Mouse (Mus musculus) heart, adult 2 months (tissue): ENCODE measurements around the gene Pold1. TPM values are rescaled to one million over a fixed set of nuclear protein-coding genes. Genes with fewer than 3 reads are reported as not detected.

Experiments used
- DNase-seq, 2 experiments: peaks; one replicate each; pipeline ENCODE4 v3.0.0; 2021
- H3K27ac ChIP-seq: fragments of 200-600 bp; 2 replicates; pipeline ENCODE4 v1.8.1; 2022
- H3K27me3 ChIP-seq: fragments of 200-500 bp; 2 replicates; pipeline ENCODE4 v1.6.1; 2012; ENCODE audit warnings: mild to moderate bottlenecking, low read length, inconsistent platforms, mixed read lengths; ENCODE audit not compliant: control insufficient read depth, insufficient read depth
- H3K36me3 ChIP-seq: fragments of 200-500 bp; 2 replicates; pipeline ENCODE4 v1.6.1; 2012; ENCODE audit warnings: low read length, inconsistent platforms; ENCODE audit not compliant: control insufficient read depth, insufficient read depth
- H3K4me1 ChIP-seq: fragments of 200-500 bp; 2 replicates; pipeline ENCODE4 v1.6.1; 2011; ENCODE audit warnings: low read length; ENCODE audit not compliant: control insufficient read depth, insufficient read depth
- H3K4me3 ChIP-seq: fragments of 200-600 bp; 2 replicates; pipeline ENCODE4 v1.8.1; 2022
- H3K79me2 ChIP-seq: fragments of 200-500 bp; replicated peaks from 2 replicates; pipeline ENCODE4 v1.6.1; 2012; ENCODE audit warnings: mild to moderate bottlenecking, inconsistent platforms, low read length, moderate library complexity, mixed read lengths; ENCODE audit not compliant: control insufficient read depth, insufficient read depth
- H3K9ac ChIP-seq: fragments of 200-500 bp; 2 replicates; pipeline ENCODE4 v1.6.1; 2012; ENCODE audit warnings: low read depth, mild to moderate bottlenecking, control low read depth, inconsistent platforms, low read length, mixed read lengths
- CTCF ChIP-seq: fragments of 200-600 bp; IDR thresholded peaks from 2 replicates; pipeline ENCODE4 v1.8.1; 2022; ENCODE audit warnings: antibody characterized with exemption, mild to moderate bottlenecking, moderate library complexity
- EP300 ChIP-seq: fragments of 200-500 bp; IDR thresholded peaks from 2 replicates; pipeline ENCODE4 v1.6.1; 2011; ENCODE audit warnings: low read depth, low read length, control low read depth; ENCODE audit not compliant: insufficient read depth
- POLR2A ChIP-seq: fragments of 200-500 bp; IDR thresholded peaks from 2 replicates; pipeline ENCODE4 v1.6.1; 2011; ENCODE audit warnings: mild to moderate bottlenecking, low read depth, low read length, control low read depth; ENCODE audit not compliant: insufficient read depth
- WGBS: fragments of 180-500 bp; shearing (Covaris S2); methylation state at CpG from one replicate; pipeline ENCODE4 v1.1.7; 2018; 5-methylcytosine and 5-hydroxymethylcytosine counted together
- intact Hi-C: fragments of 180-260 bp; cut with DNase I; formaldehyde crosslinking; loops from one replicate; pipeline ENCODE4 v1.15.1; 2025
- polyA plus RNA-seq: library from polyadenylated mRNA; depleted of rRNA; stranded (reverse); fragments of >200 nt; gene quantifications from 2 replicates; pipeline ENCODE4 v1.2.3, GENCODE M21; 2012
- total RNA-seq, 2 experiments: library from RNA; stranded (reverse); gene quantifications; 2 replicates each; pipeline ENCODE4 v1.2.3; 2021

Gene Pold1
- total and polyA plus RNA-seq, 3 experiments = 10.8 to 15.5 (median 11.7) TPM

DNA sequence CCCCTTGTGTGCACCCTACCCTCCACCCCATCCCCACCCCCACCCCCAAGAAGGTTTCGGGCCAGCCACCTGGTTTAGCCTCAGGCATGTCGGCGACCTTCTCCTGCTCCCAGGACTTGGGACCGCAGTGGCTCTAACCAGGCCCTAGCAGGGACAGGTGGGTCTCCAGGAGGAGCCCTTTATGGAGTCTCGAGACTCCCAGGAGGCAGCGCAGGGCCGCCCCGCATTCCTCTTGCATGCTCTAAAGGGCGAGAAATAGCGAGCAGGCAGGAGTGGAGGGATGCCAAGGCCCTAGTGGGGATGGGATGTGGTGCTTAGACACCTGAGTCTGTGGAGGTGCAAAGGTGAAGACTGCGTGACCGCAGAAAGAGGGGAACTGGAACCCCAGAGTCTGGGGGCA is 24.1 kb downstream of the Pold1 start, which contains the start of gene Mybpc2:
Mybpc2 (minus strand) TSS at position 155 of the 400 bp plus-strand sequence.
- H3K27me3 ChIP-seq = no peaks in the 10 kb centered on the region
- no peak for TF ChIP-seq EP300
- no peak for TF ChIP-seq CTCF
- TF ChIP-seq POLR2A = no peak
- H3K4me3 ChIP-seq = peak within 1 kb of the TSS; percentile 19; the same call in 1 of the 2 replicates
- WGBS = 35% methylated on average over 12 of the region's 12 CpGs
- H3K36me3 ChIP-seq = no peaks in the 10 kb centered on the region
- peak within 1 kb of the TSS; percentile 43 for H3K9ac ChIP-seq
- no peaks in the 10 kb centered on the region for H3K79me2 ChIP-seq
- peaks cover 4% of the 10 kb centered on the region for H3K4me1 ChIP-seq
- intact Hi-C loops = loop anchor here (2.0 to 5.0 kb wide), 2 partner anchors 24 to 123 kb away; no protein-coding TSS in a partner anchor
- H3K27ac ChIP-seq = peak within 1 kb of the TSS; percentile 72
- DNase-seq = peak; percentile 49 to 64

DNA sequence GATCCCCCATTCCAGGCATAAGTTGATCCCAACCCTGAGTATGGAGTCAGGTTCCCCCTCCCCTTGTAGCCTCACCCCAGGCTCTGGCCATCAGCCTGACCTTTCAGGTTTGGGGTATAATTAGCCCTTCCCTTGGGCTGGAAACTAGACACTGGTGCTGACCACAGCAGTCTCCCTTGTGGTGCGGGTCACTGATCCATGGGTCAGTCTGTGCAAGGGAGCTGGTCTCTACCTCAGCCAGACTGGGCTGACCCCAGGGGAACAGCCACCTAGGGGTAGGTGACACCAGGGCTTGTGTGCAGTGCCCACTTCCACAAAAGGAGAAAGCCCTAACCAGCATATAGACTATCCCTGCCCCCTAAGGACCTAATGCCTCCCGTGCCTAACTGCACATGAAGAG is 25.6 kb downstream of the Pold1 start:
- Histone ChIP-seq H3K36me3 (no peaks in the 10 kb centered on the region), H3K4me1 (peaks cover 4% of the 10 kb centered on the region), H3K27me3 (no peaks in the 10 kb centered on the region), H3K27ac (no peak overlapping the region), H3K4me3 (no peak overlapping the region), H3K9ac (no peak overlapping the region), H3K79me2 (no peaks in the 10 kb centered on the region)
- 73% methylated on average over 2 of the region's 2 CpGs for WGBS
- TF ChIP-seq EP300 (no peak), CTCF (no peak), POLR2A (no peak)
- DNase-seq = no peak
- intact Hi-C loops = loop anchor here (5.0 kb wide), 1 partner anchor 124 kb away; no protein-coding TSS in a partner anchor

DNA sequence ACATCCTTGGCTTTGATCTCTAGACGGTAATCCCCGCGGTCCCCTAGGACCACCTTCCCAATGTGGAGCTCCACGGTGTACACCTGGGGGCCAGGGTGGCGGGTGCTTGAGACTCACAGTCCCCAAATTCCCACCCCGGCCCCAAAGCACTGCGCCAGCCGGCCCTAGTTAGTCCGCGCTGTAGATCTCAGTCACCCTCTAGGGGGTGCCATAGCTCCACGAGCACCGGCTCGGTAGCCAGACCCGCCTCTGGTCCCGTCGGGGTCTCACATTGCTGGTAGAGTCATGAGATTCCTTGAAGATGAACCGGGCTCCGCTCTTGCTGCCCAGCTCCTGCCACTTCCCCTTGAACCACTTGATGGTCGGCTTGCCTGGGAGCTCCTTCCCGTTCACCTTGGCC is 26.9 kb downstream of the Pold1 start:
- peak; percentile 65 to 69 for DNase-seq
- intact Hi-C loops = loop anchor here (1.0 to 5.0 kb wide), 3 partner anchors 28 to 126 kb away; no protein-coding TSS in a partner anchor
- Histone ChIP-seq H3K4me3 (no peak overlapping the region), H3K27me3 (no peaks in the 10 kb centered on the region), H3K27ac (no peak overlapping the region), H3K36me3 (no peaks in the 10 kb centered on the region), H3K9ac (no peak overlapping the region), H3K4me1 (peaks cover 4% of the 10 kb centered on the region), H3K79me2 (no peaks in the 10 kb centered on the region)
- 4% methylated on average over 20 of the region's 20 CpGs for WGBS
- TF ChIP-seq POLR2A (no peak), CTCF (peak; percentile 85), EP300 (0 out of 2 replicates have a peak, but pooled peaks have one; percentile 32)

DNA sequence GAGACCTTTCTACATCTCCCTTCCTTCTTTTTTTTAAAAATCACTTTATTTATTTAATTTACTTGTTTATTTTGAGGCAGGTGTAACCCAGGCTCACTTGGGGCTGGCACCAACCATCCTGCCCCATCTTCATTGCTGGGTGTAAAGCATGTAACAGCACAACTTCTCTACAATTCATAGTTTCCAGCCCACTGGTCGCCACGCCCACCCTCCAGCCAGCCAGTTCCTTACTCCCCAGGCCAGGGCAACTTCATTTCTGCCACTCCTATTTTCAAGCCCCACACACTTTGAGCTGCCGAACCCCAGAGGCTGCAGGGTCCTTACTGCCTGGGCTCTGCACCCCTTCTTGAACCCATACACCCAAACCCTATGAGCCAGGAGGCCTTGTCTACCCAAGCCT is 27.7 kb downstream of the Pold1 start:
- Histone ChIP-seq H3K27me3 (no peaks in the 10 kb centered on the region), H3K27ac (no peak overlapping the region), H3K4me3 (no peak overlapping the region), H3K4me1 (peaks cover 4% of the 10 kb centered on the region), H3K36me3 (no peaks in the 10 kb centered on the region), H3K79me2 (no peaks in the 10 kb centered on the region), H3K9ac (no peak overlapping the region)
- intact Hi-C loops = loop anchor here (1.0 to 5.0 kb wide), 3 partner anchors 28 to 126 kb away; no protein-coding TSS in a partner anchor
- no peak for DNase-seq
- 69% methylated on average over 3 of the region's 3 CpGs for WGBS
- TF ChIP-seq EP300 = no peak

DNA sequence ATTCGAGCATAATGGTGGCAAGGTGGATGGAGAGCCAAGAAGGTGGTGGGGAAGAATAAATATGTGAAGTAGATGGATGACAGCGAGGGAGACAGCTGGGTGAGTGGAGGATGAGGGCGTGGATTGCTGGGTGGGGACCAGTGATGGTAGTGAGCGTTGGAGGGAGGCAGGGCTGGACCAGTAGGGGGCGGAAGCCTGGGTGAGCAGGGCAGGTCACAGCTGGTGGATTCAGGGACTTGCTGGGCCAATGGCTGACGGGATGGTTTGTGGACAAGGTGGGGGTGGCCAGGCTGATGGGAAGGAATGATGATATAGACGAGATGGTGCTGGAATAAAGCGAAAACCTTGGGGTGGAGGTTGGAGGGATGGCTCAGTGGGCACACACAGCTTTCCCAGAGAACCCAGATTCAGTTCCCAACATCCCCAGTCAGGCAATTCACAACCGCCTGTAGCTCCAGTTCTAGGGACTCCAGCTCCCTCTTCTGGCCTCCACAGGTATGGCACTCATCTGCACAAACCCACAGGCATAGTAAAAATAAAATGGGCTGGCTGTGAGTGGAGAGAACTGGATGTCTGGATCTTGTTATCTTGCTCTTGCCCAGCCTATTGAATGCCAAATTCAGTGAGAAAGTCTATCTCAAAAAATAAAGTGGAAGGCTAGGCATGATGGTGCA is 29.3 kb downstream of the Pold1 start:
- H3K79me2 ChIP-seq = no peaks in the 10 kb centered on the region
- TF ChIP-seq EP300 (no peak), CTCF (peak; percentile 39), POLR2A (no peak)
- H3K4me3 ChIP-seq = no peak overlapping the region
- H3K27ac ChIP-seq = no peak overlapping the region
- no peak for DNase-seq
- H3K4me1 ChIP-seq = no peaks in the 10 kb centered on the region
- no peak overlapping the region for H3K9ac ChIP-seq
- no peaks in the 10 kb centered on the region for H3K27me3 ChIP-seq
- WGBS = 72% methylated on average over 9 of the region's 9 CpGs
- intact Hi-C loops = no loop called here
- no peaks in the 10 kb centered on the region for H3K36me3 ChIP-seq

DNA sequence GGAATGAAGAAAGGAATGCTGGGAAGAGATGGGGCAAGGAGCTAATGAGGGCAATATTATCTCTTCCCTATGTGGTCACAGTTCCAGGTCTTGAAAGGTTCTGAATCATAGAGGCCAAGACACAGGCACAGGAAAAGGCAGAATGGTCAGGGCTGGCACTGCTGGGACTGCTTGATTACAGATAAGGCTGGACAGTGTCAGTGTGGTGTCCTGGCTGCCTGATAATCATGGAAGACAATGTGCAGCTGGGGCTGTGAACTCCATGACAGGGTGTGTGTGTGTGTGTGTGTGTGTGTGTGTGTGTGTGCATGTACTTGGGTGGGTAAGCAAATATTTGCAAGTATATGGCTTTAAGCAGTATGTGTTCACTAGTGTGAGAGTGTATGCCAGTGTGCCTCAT is 41.2 kb downstream of the Pold1 start:
- H3K4me1 ChIP-seq = no peaks in the 10 kb centered on the region
- intact Hi-C loops = no loop called here

More for the DNA sequence above, 41.2 kb downstream of the Pold1 start:
- no peak overlapping the region for H3K9ac ChIP-seq
- H3K4me3 ChIP-seq = no peak overlapping the region
- no peak for DNase-seq
- H3K36me3 ChIP-seq = no peaks in the 10 kb centered on the region
- no peak overlapping the region for H3K27ac ChIP-seq
- no peaks in the 10 kb centered on the region; the same call in 1 of the 2 replicates for H3K27me3 ChIP-seq
- TF ChIP-seq POLR2A = no peak
- TF ChIP-seq EP300 = no peak
- no peak for TF ChIP-seq CTCF
- no peaks in the 10 kb centered on the region for H3K79me2 ChIP-seq
